Mouse (Mus musculus) brown adipose tissue, adult 24 weeks (tissue): Measurements from ENCODE around the gene Tstd1. TPM values are rescaled to one million over a fixed set of nuclear protein-coding genes. Genes with fewer than 3 reads are reported as not detected.

Experiments
- H3K27ac ChIP-seq: fragments of 200-500 bp; replicated peaks from 2 replicates; pipeline ENCODE4 v1.5.1; 2012; ENCODE audit warnings: low read depth, mild to moderate bottlenecking, low read length
- H3K4me1 ChIP-seq: fragments of 200-500 bp; 2 replicates; pipeline ENCODE4 v1.6.1; 2012; ENCODE audit warnings: low read length, mixed read lengths; ENCODE audit not compliant: control insufficient read depth, insufficient read depth, insufficient read length
- H3K4me3 ChIP-seq: fragments of 200-500 bp; 2 replicates; pipeline ENCODE4 v1.5.1; 2012; ENCODE audit warnings: low read depth, mild to moderate bottlenecking, low read length, moderate library complexity; ENCODE audit not compliant: insufficient read depth
- polyA plus RNA-seq: library from polyadenylated mRNA; stranded (reverse); fragments of >200 nt; gene quantifications from 2 replicates; pipeline ENCODE4 v1.2.4, GENCODE M21; 2012; ENCODE audit not compliant: missing spikeins, insufficient read depth, insufficient read length

Gene Tstd1
- polyA plus RNA-seq, 1 experiment: not detected

- Histone ChIP-seq H3K27ac (no peak overlapping the region), H3K4me3 (no peak overlapping the region), H3K4me1 (peaks cover 23% of the 10 kb centered on the region)
Observed at GRCm38 (mm10) chr1:171457568-171457967, 38.9 kb downstream of the Tstd1 start.

- Histone ChIP-seq H3K27ac (no peak overlapping the region), H3K4me1 (peaks cover 12% of the 10 kb centered on the region; the same call in 1 of the 2 replicates)
Observed at GRCm38 (mm10) chr1:171459791-171460190, 41.1 kb downstream of the Tstd1 start.

GRCm38 (mm10) chr1:171460551-171461503, 42.2 kb downstream of the Tstd1 start:
- Histone ChIP-seq H3K27ac (no peak overlapping the region), H3K4me1 (peaks cover 9% of the 10 kb centered on the region; the same call in 1 of the 2 replicates), H3K4me3 (no peak overlapping the region)

More at GRCm38 (mm10) chr1:171459791-171460190, 41.1 kb downstream of the Tstd1 start:
- no peak overlapping the region for H3K4me3 ChIP-seq

- Histone ChIP-seq H3K4me3 (no peak overlapping the region), H3K27ac (no peak overlapping the region), H3K4me1 (peaks cover 5% of the 10 kb centered on the region; the same call in 1 of the 2 replicates)
Observed at GRCm38 (mm10) chr1:171463133-171463532, 44.5 kb downstream of the Tstd1 start.

- Histone ChIP-seq H3K27ac (no peak overlapping the region), H3K4me3 (no peak overlapping the region), H3K4me1 (peaks cover 2% of the 10 kb centered on the region; the same call in 1 of the 2 replicates)
Observed at GRCm38 (mm10) chr1:171465749-171466412, 47.2 kb downstream of the Tstd1 start.

- Histone ChIP-seq H3K27ac (0 out of 2 replicates have a peak overlapping the region, but pooled peaks have one; percentile 25), H3K4me3 (0 out of 2 replicates have a peak overlapping the region, but pooled peaks have one; percentile 15), H3K4me1 (peaks cover 4% of the 10 kb centered on the region; the same call in 1 of the 2 replicates)
Observed at GRCm38 (mm10) chr1:171466565-171466964, 47.9 kb downstream of the Tstd1 start.

GRCm38 (mm10) chr1:171469678-171470077, 51.0 kb downstream of the Tstd1 start:
- H3K4me3 ChIP-seq: no peak overlapping the region
- H3K27ac ChIP-seq: no peak overlapping the region
- H3K4me1 ChIP-seq: peaks cover 4% of the 10 kb centered on the region; the same call in 1 of the 2 replicates

Other genes starting within 250 kb of the Tstd1 start
- 3.3 and 4.2 TPM in 2 replicates for gene Pcp4l1, start 222.6 kb upstream of the Tstd1 start, polyA plus RNA-seq
- gene Nr1i3, start 204.9 kb upstream of the Tstd1 start, polyA plus RNA-seq: not detected in 2 replicates
- 59.3 and 65.5 TPM in 2 replicates for gene Tomm40l, start 196.4 kb upstream of the Tstd1 start, polyA plus RNA-seq
- gene Apoa2, start 193.8 kb upstream of the Tstd1 start, polyA plus RNA-seq: 3.5 and 19.0 TPM in 2 replicates
- gene Fcer1g, start 184.5 kb upstream of the Tstd1 start, polyA plus RNA-seq: 29.3 and 35.1 TPM in 2 replicates
- 0.50 and 1.2 TPM in 2 replicates for gene Adamts4, start 168.5 kb upstream of the Tstd1 start, polyA plus RNA-seq
- gene Ndufs2, start 167.5 kb upstream of the Tstd1 start, polyA plus RNA-seq: 1,478 and 1,710 TPM in 2 replicates
- gene B4galt3, start 148.5 kb upstream of the Tstd1 start, polyA plus RNA-seq: 11.3 and 12.1 TPM in 2 replicates
- 12.3 and 15.2 TPM in 2 replicates for gene Ppox, start 137.7 kb upstream of the Tstd1 start, polyA plus RNA-seq
- 11.7 and 14.7 TPM in 2 replicates for gene Usp21, start 130.9 kb upstream of the Tstd1 start, polyA plus RNA-seq
- gene Ufc1, start 123.8 kb upstream of the Tstd1 start, polyA plus RNA-seq: 149 and 183 TPM in 2 replicates
- 22.3 and 27.1 TPM in 2 replicates for gene Dedd, start 89.7 kb upstream of the Tstd1 start, polyA plus RNA-seq
- 41.1 and 62.5 TPM in 2 replicates for gene Nit1, start 73.2 kb upstream of the Tstd1 start, polyA plus RNA-seq
- 73.2 and 83.7 TPM in 2 replicates for gene Pfdn2, start 73.2 kb upstream of the Tstd1 start, polyA plus RNA-seq
- not detected in 2 replicates for gene Klhdc9, start 58.1 kb upstream of the Tstd1 start, polyA plus RNA-seq
- gene Nectin4, start 48.8 kb upstream of the Tstd1 start, polyA plus RNA-seq: not detected in 2 replicates
- 2.1 and 3.0 TPM in 2 replicates for gene Arhgap30, start 29.9 kb upstream of the Tstd1 start, polyA plus RNA-seq
- gene Usf1, start 7.6 kb upstream of the Tstd1 start, polyA plus RNA-seq: 13.1 and 18.2 TPM in 2 replicates
- gene F11r, start 18.7 kb downstream of the Tstd1 start, polyA plus RNA-seq: 42.9 and 45.1 TPM in 2 replicates
- 2.7 and 3.0 TPM in 2 replicates for gene Alyref2, start 84.6 kb downstream of the Tstd1 start, polyA plus RNA-seq
- gene Itln1, start 116.4 kb downstream of the Tstd1 start, polyA plus RNA-seq: not detected in 2 replicates
- gene Cd244a, start 140.3 kb downstream of the Tstd1 start, polyA plus RNA-seq: not detected in 2 replicates
- gene Ly9, start 188.5 kb downstream of the Tstd1 start, polyA plus RNA-seq: 0.95 TPM in 1 of 2 replicates, not detected in the other
- 1.0 and 1.6 TPM in 2 replicates for gene Slamf7, start 234.2 kb downstream of the Tstd1 start, polyA plus RNA-seq